8 mouse cellular contexts compared by ENCODE assay signal in genomic region chr15:96948471-96948870, GRCm38 (mm10).
A peak's percentile ranks its signal among the peaks of the same experiment; 100 is the strongest.
DNase-seq lines count a peak whose midpoint lies in the region; ATAC-seq and TF ChIP-seq lines count a peak whose summit lies in the region.

No protein-coding gene starts in this region.

- no peak overlapping the region for H3K27ac ChIP-seq in heart, adult 2 months
- H3K27ac ChIP-seq in embryonic facial prominence, embryonic 12.5 days, result no peak overlapping the region
- H3K27ac ChIP-seq in liver, adult 2 months (replicated peaks; ENCODE audit: insufficient read depth, low read depth, low read length), result no peak overlapping the region

- H3K79me2 ChIP-seq in heart, adult 2 months (replicated peaks; ENCODE audit: control insufficient read depth, insufficient read depth, low read length), result no peaks in the 10 kb centered on the region
- no peaks in the 10 kb centered on the region for H3K79me2 ChIP-seq in liver, adult 2 months (ENCODE audit: control insufficient read depth, insufficient read depth, low read length)

- no peak overlapping the region for H3K4me2 ChIP-seq in embryonic facial prominence, embryonic 12.5 days (replicated peaks)

- H3K27me3 ChIP-seq in heart, adult 2 months (ENCODE audit: control insufficient read depth, insufficient read depth, low read length), result no peaks in the 10 kb centered on the region
- H3K27me3 ChIP-seq in embryonic facial prominence, embryonic 12.5 days, result no peaks in the 10 kb centered on the region
- H3K27me3 ChIP-seq in liver, adult 2 months (ENCODE audit: control insufficient read depth, insufficient read depth, low read length), result no peaks in the 10 kb centered on the region

- no peaks in the 10 kb centered on the region for H3K9me3 ChIP-seq in embryonic facial prominence, embryonic 12.5 days

- DNase-seq in heart, adult 2 months, result peak in 1 of 2 experiments; percentile 15
- DNase-seq in heart, adult 8-10 months (ENCODE audit: low spot score), result no peak
- peak; percentile 56 for DNase-seq in R1 (ENCODE audit: low read depth, low spot score)
- peak; percentile 54 for DNase-seq in liver, adult 2 months (ENCODE audit: extremely low read depth, low read depth, low spot score)
- peak; percentile 32 to 60 for DNase-seq in spleen, postnatal 10 days (ENCODE audit: low spot score in 2 of 2)
- no peak for DNase-seq in layer of hippocampus, adult 18-20 months (ENCODE audit: low spot score in 2 of 2)
- no peak for DNase-seq in layer of hippocampus, postnatal 36 days

- no peak for TF ChIP-seq EP300 in heart, adult 2 months (IDR thresholded peaks at IDR 0.05; ENCODE audit: insufficient read depth, low read depth, low read length)

- no peak for TF ChIP-seq POLR2A in heart, adult 2 months (IDR thresholded peaks at IDR 0.05; ENCODE audit: insufficient read depth, low read depth, low read length)
- no peak for TF ChIP-seq POLR2A in liver, adult 2 months (IDR thresholded peaks at IDR 0.05; ENCODE audit: extremely low read depth, insufficient read depth, low read length)

- H3K4me3 ChIP-seq in heart, adult 2 months, result no peak overlapping the region
- no peak overlapping the region for H3K4me3 ChIP-seq in embryonic facial prominence, embryonic 12.5 days
- no peak overlapping the region for H3K4me3 ChIP-seq in liver, adult 2 months (ENCODE audit: insufficient read depth, low read depth, low read length)

- H3K36me3 ChIP-seq in heart, adult 2 months (ENCODE audit: control insufficient read depth, insufficient read depth, low read length), result no peaks in the 10 kb centered on the region
- no peaks in the 10 kb centered on the region for H3K36me3 ChIP-seq in embryonic facial prominence, embryonic 12.5 days
- no peaks in the 10 kb centered on the region for H3K36me3 ChIP-seq in liver, adult 2 months (ENCODE audit: control insufficient read depth, insufficient read depth, low read length)

- whole genome bisulfite sequencing in heart, adult 2 months, result 75% methylated on average over 6 of the region's 6 CpGs
- 62% methylated on average over 6 of the region's 6 CpGs for WGBS in embryonic facial prominence, embryonic 12.5 days
- 53% methylated on average over 6 of the region's 6 CpGs for WGBS in liver, adult 2 months

- 0 out of 2 replicates have a peak, but pooled peaks have one; percentile 10 for ATAC-seq in embryonic facial prominence, embryonic 12.5 days (ENCODE audit: insufficient number of reproducible peaks, insufficient read depth, low FRiP score, low TSS enrichment)

- H3K9ac ChIP-seq in heart, adult 2 months (ENCODE audit: low read depth, low read length), result no peak overlapping the region
- no peak overlapping the region for H3K9ac ChIP-seq in embryonic facial prominence, embryonic 12.5 days
- no peak overlapping the region for H3K9ac ChIP-seq in liver, adult 2 months (ENCODE audit: low read depth, low read length)

- H3K4me1 ChIP-seq in heart, adult 2 months (ENCODE audit: control insufficient read depth, insufficient read depth, low read length), result no peaks in the 10 kb centered on the region
- peaks cover 7% of the 10 kb centered on the region; the same call in 1 of the 2 replicates for H3K4me1 ChIP-seq in embryonic facial prominence, embryonic 12.5 days
- no peaks in the 10 kb centered on the region for H3K4me1 ChIP-seq in liver, adult 2 months (ENCODE audit: control insufficient read depth, insufficient read depth, low read length)

- intact Hi-C loops in heart, adult 2 months (cut with DNase I), result no loop called here

- TF ChIP-seq CTCF in heart, adult 2 months (IDR thresholded peaks at IDR 0.05), result peak; percentile 73
- peak; percentile 96 for TF ChIP-seq CTCF in liver, adult 2 months (IDR thresholded peaks at IDR 0.05; ENCODE audit: low read depth, low read length)

Comparison
In these comparisons a context has a peak if more than half of its experiments do, and no peak if none do; other contexts are left out.
1. DNase-seq: peak in R1 (single experiment), liver, adult 2 months (single experiment) and spleen, postnatal 10 days (2 of 2); none in heart, adult 8-10 months (single experiment), layer of hippocampus, adult 18-20 months (0 of 2) and layer of hippocampus, postnatal 36 days (0 of 2).